Mouse (Mus musculus): Measurements from ENCODE around the gene Tigit. TPM values are rescaled to one million over a fixed set of nuclear protein-coding genes. Genes with fewer than 3 reads are reported as not detected.
A peak's percentile ranks its signal among the peaks of the same experiment; 100 is the strongest.

Gene Tigit
- total RNA-seq, 1 experiment from 2014 or later, result not detected

- no peak for DNase-seq
Observed at GRCm38 (mm10) chr16:43668294-43668693, 4.3 kb upstream of the Tigit start.

DNA sequence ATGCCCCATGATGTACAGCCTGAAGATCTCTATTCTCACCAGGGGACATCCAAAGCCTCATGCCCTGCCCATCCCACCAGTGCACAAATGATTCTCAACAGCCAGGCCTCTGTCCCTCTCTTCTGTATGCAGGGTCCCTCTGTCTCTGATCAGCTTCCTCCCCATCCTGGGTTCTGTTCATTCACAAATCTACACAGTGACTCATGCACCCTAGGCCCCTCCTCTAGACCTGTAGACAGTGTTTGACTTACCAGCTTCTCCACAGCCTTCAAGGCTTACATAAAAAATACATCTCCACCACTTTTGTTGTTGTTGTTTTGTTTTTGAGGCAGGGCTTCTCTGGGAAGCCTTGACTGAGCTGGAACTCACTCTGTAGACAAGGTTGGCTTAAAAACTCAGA, 915 bp upstream of the Tigit start:
- no peak for DNase-seq

DNA sequence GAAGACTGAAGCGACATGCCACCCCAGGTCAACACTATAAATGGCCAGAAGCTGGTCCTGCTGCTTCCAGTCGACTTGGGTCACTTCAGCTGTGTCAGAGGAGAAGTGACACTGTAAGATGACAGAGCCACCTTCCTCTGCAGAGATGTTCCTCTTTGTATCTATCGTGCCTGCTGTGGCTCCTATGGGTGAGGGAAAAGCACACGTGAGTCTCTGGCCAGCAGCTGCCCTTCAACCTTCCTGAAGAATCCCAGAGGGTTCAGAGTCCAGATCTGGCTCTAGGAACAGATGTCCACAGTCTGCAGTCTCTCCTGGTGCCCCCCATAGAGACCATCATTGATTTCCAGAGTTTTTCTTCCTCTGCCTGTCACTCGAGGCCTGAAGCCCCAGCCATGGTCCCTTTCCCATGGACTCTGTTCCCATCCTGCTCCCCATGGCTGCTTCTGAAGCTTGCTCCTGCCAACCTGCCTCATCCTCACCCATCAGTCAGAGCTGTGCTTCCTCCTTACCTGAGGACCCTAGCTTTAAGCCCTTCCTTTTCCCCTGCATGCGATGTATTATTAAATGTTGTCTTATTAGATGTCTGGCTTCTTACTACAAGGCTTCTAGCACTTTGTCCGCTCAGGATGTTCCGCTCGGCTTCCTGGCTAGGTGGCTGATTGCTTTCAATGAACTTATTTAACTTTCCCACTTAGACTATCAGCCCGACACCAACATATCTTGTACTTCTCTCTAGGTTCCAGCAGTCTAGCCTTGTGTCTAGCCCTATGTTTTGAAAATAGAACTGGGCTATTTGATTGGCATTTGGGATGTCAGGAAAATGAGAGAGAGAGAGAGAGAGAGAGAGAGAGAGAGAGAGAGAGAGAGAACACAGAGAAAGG, 1.6 kb downstream of the Tigit start:
- DNase-seq, result no peak

DNA sequence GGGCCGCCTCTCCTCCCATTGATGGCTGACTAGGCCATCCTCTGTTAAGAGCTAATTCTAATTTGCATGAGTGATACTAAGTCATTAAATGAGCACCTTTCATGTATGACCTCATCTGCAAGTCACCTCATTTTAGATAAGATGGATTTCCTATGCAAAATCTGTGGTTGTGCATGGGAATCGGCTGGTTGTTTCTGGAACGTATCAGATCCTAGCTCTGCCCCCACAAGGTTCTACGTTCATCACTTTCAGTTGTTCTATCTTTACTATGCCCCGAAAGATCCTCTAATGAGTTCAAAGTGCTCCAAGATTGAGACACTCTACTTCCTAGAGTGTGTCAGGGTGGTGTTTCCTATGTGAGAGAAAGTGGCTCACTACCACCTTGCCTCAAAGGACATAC, 2.4 kb downstream of the Tigit start:
- no peak for DNase-seq

- DNase-seq, result no peak
Observed at GRCm38 (mm10) chr16:43655183-43655787, 8.7 kb downstream of the Tigit start.

DNA sequence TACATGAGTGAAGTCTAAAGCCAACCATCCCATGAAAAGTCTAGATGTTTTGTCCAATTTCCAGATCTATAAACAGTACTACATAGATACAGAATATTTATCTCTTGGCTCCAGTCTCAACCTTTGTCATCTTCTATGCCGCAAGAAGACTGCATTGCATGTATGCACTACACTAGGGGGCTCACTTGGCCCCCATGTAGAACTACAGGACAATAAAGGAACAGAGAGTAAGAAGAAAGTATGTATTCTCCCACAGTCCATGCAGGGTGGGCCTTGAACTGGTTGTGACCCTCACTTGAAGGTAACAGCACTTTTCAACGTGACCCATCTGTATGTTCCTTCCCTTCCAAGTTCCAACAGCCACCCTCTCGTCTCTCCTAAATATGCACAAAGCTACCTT, 9.7 kb downstream of the Tigit start:
- DNase-seq, result no peak

- no peak for DNase-seq
Observed at GRCm38 (mm10) chr16:43653288-43653687, 10.7 kb downstream of the Tigit start.

DNA sequence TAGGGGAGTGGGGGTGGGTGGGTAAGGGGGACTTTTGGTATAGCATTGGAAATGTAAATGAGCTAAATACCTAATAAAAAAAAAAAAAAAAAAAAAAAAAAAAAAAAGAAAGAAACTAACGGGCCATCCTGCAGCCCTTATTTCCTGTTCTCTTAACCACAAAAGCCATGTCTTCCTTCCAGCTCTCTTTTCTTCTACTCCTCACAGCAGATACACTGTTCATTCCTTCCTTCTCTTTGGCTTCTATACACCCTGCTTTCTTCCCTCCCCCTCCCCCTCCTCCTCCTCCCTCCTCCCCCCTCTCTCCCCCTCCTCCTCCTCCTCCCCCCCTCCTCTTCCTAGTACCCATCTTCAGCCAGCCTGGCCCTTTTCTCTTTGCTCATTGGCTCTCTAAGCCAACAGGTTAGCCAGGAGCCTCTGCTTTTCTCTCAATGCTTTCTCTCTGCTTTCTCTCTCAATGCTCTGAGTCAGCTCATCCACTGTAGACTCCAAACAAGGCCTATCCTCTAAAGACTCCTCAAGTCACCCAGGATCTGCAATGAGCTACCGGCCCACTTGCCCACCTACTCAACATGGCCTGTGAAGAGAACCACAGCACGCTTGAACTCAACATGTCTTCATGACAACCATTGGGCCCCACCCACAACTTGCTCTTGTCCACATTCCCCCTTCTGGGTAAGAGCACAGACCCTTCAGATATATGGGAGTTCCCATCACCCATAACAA, 13.4 kb downstream of the Tigit start:
- DNase-seq, result no peak

DNA sequence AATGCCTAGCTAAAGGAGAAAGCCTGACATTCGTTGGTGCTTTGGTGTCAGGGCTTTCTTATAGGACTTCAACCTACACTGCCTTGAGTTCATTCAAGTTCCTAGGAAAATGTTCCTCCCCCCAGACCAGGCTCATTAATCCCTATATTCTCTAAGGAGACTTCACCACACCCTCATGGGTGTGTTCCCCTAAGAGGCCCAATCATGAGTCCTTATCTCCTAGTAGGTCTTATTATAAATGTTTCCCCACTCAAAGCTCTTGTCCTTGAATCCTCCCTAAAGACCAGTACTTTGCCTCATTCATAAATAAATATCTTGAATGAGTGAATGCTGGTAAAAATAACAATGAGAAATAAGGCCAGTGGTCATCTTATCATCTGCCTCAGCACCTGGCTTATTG, 16.3 kb downstream of the Tigit start:
- DNase-seq, result no peak

- no peak for DNase-seq
Observed at GRCm38 (mm10) chr16:43646943-43647342, 17.0 kb downstream of the Tigit start.

GRCm38 (mm10) chr16:43645879-43646278, 18.1 kb downstream of the Tigit start:
- no peak for DNase-seq

GRCm38 (mm10) chr16:43641230-43641629, 22.7 kb downstream of the Tigit start:
- no peak for DNase-seq

GRCm38 (mm10) chr16:43638406-43639049, 25.4 kb downstream of the Tigit start:
- DNase-seq, result peak; percentile 15

- DNase-seq, result no peak
Observed at GRCm38 (mm10) chr16:43637241-43637640, 26.7 kb downstream of the Tigit start.

GRCm38 (mm10) chr16:43634037-43634436, 29.9 kb downstream of the Tigit start:
- DNase-seq, result no peak

GRCm38 (mm10) chr16:43631758-43632157, 32.2 kb downstream of the Tigit start:
- DNase-seq, result no peak

GRCm38 (mm10) chr16:43628662-43629061, 35.3 kb downstream of the Tigit start:
- DNase-seq, result no peak

DNA sequence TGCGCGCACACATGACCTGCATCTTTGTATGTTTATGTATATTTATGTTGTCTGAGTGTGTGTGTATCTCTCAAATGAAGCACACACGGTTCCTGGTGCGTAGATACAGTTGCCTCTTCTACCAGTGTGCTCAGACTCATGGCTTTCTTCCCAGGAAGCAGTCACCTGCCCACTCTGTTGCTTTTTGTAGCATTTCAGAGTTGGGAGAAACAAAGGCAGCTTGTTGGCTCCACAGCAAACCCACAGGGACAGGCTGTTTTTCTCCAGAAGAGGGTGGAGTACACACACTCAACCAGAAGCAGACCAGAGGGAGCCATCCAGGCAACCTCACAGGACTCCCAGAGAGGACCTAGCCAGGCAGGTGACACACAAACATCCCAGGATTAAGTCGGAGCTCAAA, 38.0 kb downstream of the Tigit start:
- DNase-seq, result no peak

DNA sequence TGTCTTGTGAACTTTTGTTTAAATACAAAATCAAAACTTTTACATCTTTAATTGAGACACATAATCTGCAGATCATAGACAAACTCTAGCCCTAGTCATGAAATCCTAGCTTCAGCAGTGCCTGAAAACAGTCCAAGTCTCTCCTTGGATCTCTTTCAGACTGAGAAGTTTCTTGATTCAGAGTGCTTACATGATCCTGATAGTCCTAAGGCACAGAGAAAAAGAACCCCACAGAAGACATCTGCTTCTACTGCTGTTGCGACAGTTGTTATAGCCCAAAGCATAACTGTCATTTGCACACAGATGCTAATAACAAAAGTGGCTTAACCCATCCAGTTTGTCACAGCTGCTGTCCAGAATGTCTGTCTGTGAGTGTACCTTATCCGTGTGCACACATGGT, 38.7 kb downstream of the Tigit start:
- no peak for DNase-seq

GRCm38 (mm10) chr16:43624876-43625275, 39.1 kb downstream of the Tigit start:
- DNase-seq, result no peak

DNA sequence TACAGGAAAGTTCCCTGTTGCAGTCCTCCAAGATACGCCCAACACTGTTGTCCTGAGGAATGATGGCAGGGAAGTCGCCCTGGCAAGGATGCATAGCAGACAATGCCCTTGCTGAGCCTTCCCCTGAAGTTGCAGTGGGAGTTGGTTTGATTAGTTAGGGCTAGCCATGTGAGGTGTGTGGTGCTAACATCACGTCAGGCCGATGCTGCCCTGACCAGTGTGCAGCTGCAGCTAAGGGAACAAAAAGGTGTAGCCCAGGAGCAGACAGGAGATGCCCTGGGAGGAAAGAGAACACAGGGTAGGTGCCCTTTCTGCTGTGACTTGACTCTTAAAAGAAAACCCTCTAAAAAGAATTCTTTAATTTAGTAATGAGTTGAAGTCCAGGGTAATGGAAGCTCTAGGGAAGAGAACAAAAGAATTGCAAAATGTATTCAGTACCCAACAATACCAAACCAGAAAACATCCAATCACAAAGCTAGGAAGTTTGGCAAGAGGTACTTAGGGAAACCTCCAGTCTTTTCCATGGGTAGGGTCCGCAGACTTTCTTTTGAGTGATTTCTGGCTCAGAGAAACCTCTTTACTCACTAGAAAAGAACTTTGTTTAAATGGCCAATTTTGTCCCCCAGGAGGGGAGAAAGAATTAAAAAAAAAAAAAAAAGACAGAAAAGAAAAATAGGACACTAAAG, 40.5 kb downstream of the Tigit start:
- DNase-seq, result no peak

DNA sequence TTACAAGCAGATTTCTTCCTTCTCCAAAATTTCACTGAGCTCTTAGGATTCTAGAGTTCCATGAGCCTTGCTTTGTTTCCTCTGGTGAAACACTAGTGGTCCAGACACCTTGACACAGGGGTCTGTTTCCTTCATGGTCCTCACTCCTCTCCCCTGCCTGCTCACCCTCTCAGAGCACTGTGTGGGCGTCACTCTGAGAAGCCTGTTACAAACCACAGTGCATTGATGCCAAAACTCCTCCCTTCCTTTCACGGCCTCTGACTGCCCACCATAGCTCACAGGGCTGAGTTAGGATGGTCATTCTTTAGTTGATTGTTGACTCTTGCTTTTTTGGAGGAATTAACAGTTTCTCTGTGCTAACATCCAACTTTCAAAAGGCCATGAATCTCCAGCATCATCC, 43.6 kb downstream of the Tigit start:
- no peak for DNase-seq
